21 mouse cellular contexts compared by ENCODE assay signal in genomic region chr13:81022410-81022809, GRCm38 (mm10).
DNase-seq lines count a peak whose midpoint lies in the region; ATAC-seq and TF ChIP-seq lines count a peak whose summit lies in the region.
"Had no signal": no experiment of that assay in that cellular context is flagged by ENCODE, and none has a peak within 500 bp of the region (broad histone marks: within the 10 kb centered on the region; RNA-seq: fewer than 3 reads in every experiment).

No protein-coding gene starts in this region.

- H3K4me2 ChIP-seq in midbrain, embryonic 14.5 days (ENCODE audit: low read length), result no peak overlapping the region
- H3K4me2 ChIP-seq: embryonic facial prominence, embryonic 12.5 days; heart, embryonic 11.5 days; hindbrain, embryonic 13.5 days; limb, embryonic 15.5 days had no signal

- TF ChIP-seq CTCF in kidney, adult 2 months (conservative IDR thresholded peaks at IDR 0.05; ENCODE audit: insufficient read depth, insufficient read length, low read depth, low read length), result 0 out of 2 replicates have a peak, but pooled peaks have one; percentile 19

- H3K9me3 ChIP-seq in midbrain, embryonic 14.5 days (ENCODE audit: control insufficient read depth, low read length), result no peaks in the 10 kb centered on the region
- H3K9me3 ChIP-seq: embryonic facial prominence, embryonic 12.5 days; hindbrain, embryonic 13.5 days; limb, embryonic 15.5 days had no signal

- H3K27me3 ChIP-seq in kidney, adult 2 months (replicated peaks; ENCODE audit: control insufficient read depth, insufficient read depth, low read length), result no peaks in the 10 kb centered on the region
- no peaks in the 10 kb centered on the region for H3K27me3 ChIP-seq in midbrain, embryonic 14.5 days (ENCODE audit: control insufficient read depth, insufficient read depth, low read length)
- H3K27me3 ChIP-seq: embryonic facial prominence, embryonic 12.5 days; hindbrain, embryonic 13.5 days; limb, embryonic 15.5 days had no signal

- peaks cover 4% of the 10 kb centered on the region; the same call in 1 of the 2 replicates for H3K4me1 ChIP-seq in kidney, adult 2 months (ENCODE audit: control insufficient read depth, insufficient read depth, low read length)
- H3K4me1 ChIP-seq in midbrain, embryonic 14.5 days (ENCODE audit: control insufficient read depth, insufficient read depth, low read length), result no peaks in the 10 kb centered on the region
- H3K4me1 ChIP-seq: embryonic facial prominence, embryonic 12.5 days; hindbrain, embryonic 13.5 days; limb, embryonic 15.5 days had no signal

- no peak for ATAC-seq in midbrain, embryonic 14.5 days (ENCODE audit: low FRiP score, low TSS enrichment)
- ATAC-seq: forebrain, embryonic 16.5 days had no signal

- H3K36me3 ChIP-seq in kidney, adult 2 months (ENCODE audit: control insufficient read depth, insufficient read depth, low read length), result no peaks in the 10 kb centered on the region
- H3K36me3 ChIP-seq in midbrain, embryonic 14.5 days (ENCODE audit: control insufficient read depth, insufficient read depth, low read length), result no peaks in the 10 kb centered on the region
- H3K36me3 ChIP-seq: embryonic facial prominence, embryonic 12.5 days; hindbrain, embryonic 13.5 days; limb, embryonic 15.5 days had no signal

- no peak overlapping the region for H3K4me3 ChIP-seq in kidney, adult 2 months (ENCODE audit: insufficient read depth, low read depth, low read length)
- no peak overlapping the region for H3K4me3 ChIP-seq in midbrain, embryonic 14.5 days (replicated peaks; ENCODE audit: low read depth, low read length)
- H3K4me3 ChIP-seq: embryonic facial prominence, embryonic 12.5 days; hindbrain, embryonic 13.5 days; limb, embryonic 15.5 days had no signal

- no peak overlapping the region for H3K9ac ChIP-seq in midbrain, embryonic 14.5 days (replicated peaks; ENCODE audit: low read length)
- H3K9ac ChIP-seq: embryonic facial prominence, embryonic 12.5 days; hindbrain, embryonic 13.5 days; limb, embryonic 15.5 days had no signal

- H3K27ac ChIP-seq in kidney, adult 2 months (ENCODE audit: insufficient read depth, low read depth, low read length), result no peak overlapping the region
- no peak overlapping the region for H3K27ac ChIP-seq in midbrain, embryonic 14.5 days (replicated peaks; ENCODE audit: low read depth, low read length)
- H3K27ac ChIP-seq: embryonic facial prominence, embryonic 12.5 days; hindbrain, embryonic 13.5 days; limb, embryonic 15.5 days had no signal

- no peak for TF ChIP-seq POLR2A in kidney, adult 2 months (IDR thresholded peaks at IDR 0.05; ENCODE audit: low read depth, low read length)

- WGBS in kidney, adult 2 months, result 94% methylated on average over 1 of the region's 1 CpGs
- 83% methylated on average over 1 of the region's 1 CpGs for WGBS in midbrain, embryonic 14.5 days

- DNase-seq in adrenal gland, adult 2 months, result peak; percentile 29
- DNase-seq in adrenal gland, postnatal 10 days, result no peak
- DNase-seq in kidney, adult 2 months, result peak; percentile 22
- DNase-seq in kidney, adult 18-20 months, result no peak
- DNase-seq in 3T3-L1 (ENCODE audit: low read depth, low spot score), result peak; percentile 13
- DNase-seq in induced T-regulatory cell, adult 2 months (ENCODE audit: low read depth), result peak; percentile 10
- DNase-seq in cerebellum, adult 11-12 months, result no peak
- DNase-seq in midbrain, embryonic 14.5 days, result no peak
- DNase-seq: adrenal gland, adult 8-10 months; cerebellum, adult 9-10 months; heart, postnatal 14 days; kidney, adult 11 months; kidney, postnatal 14 days; layer of hippocampus, adult 9-11 months; right cerebral cortex, postnatal 25 days; thymus, postnatal 4 days had no signal

Comparison
In these comparisons a context has a peak if more than half of its experiments do, and no peak if none do; other contexts are left out.
1. DNase-seq: peak in adrenal gland, adult 2 months (single experiment), kidney, adult 2 months (single experiment), 3T3-L1 (single experiment) and induced T-regulatory cell, adult 2 months (single experiment); none in adrenal gland, postnatal 10 days (single experiment), kidney, adult 18-20 months (single experiment), cerebellum, adult 11-12 months (single experiment) and midbrain, embryonic 14.5 days (single experiment).